Mouse (Mus musculus) erythroblast, embryonic 14.5 days (primary cell): Measurements from ENCODE around the gene Slc7a6. TPM values are rescaled to one million over a fixed set of nuclear protein-coding genes. Genes with fewer than 3 reads are reported as not detected.

Experiments used
- H3K27me3 ChIP-seq: 2 replicates; pipeline ENCODE4 v1.6.1; 2012; ENCODE audit warnings: inconsistent platforms; ENCODE audit not compliant: control insufficient read depth
- H3K36me3 ChIP-seq: 2 replicates; pipeline ENCODE4 v1.6.1; 2012; ENCODE audit warnings: mild to moderate bottlenecking, inconsistent platforms; ENCODE audit not compliant: control insufficient read depth
- H3K4me1 ChIP-seq: 2 replicates; pipeline ENCODE4 v1.6.1; 2012; ENCODE audit warnings: inconsistent platforms; ENCODE audit not compliant: control insufficient read depth
- H3K4me3 ChIP-seq: replicated peaks from 2 replicates; pipeline ENCODE3; 2012; ENCODE audit warnings: moderate library complexity, mild to moderate bottlenecking, inconsistent platforms
- H3K9me3 ChIP-seq: 2 replicates; pipeline ENCODE4 v1.6.1; 2012; ENCODE audit warnings: low read length, inconsistent platforms, mixed read lengths; ENCODE audit not compliant: control insufficient read depth
- GATA1 ChIP-seq: IDR thresholded peaks from 2 replicates; pipeline ENCODE4 v1.6.1; 2012; ENCODE audit warnings: low read length, inconsistent platforms, mixed read lengths
- TAL1 ChIP-seq: IDR thresholded peaks from 3 replicates; pipeline ENCODE4 v1.6.1; 2012; ENCODE audit warnings: low read length, inconsistent platforms, mixed read lengths
- polyA plus RNA-seq: library from polyadenylated mRNA; stranded (reverse); fragments of >175 nt; gene quantifications from 2 replicates; pipeline ENCODE4 v1.2.3, GENCODE M21; 2012

Slc7a6 gene
- polyA plus RNA-seq, 1 experiment = 0.06 TPM

DNA sequence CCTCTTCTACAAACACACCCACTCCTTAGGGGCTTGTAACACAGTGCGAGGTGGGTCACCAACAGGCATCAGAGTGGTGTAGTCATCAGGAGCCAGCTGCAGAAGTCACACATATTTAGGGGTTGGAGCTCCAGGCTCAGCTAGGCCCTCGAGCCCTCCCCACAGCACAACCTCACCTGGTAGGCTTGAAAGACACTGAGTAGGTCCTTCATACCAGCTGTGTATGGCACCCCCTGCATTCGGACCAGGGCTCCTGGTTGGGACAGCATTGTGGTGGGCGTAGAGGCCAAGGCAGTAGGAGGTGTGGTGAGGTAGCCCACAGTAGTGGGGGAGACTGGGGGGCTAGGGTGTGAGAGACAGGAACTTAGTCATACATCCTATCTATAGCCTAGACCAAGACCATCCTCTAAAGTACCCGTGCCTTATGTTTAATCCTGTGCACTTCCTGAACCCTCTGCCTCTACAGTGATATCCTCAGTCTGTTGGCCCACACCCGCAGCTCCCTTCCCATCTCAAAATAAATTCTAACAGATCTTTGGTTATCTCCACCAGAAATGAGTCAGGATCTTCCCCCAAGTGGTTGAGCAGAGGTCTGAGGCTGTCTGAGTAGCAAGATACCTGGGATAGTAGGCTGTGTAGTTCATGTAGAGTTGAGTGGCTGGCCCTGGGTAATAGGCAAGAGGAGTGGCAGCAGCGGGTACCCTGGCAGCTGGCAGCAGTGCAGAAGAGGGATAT lies 37.0 kb upstream of the Slc7a6 start:
- peaks cover 38% of the 10 kb centered on the region for H3K27me3 ChIP-seq
- no peak overlapping the region for H3K4me3 ChIP-seq
- peaks cover 9% of the 10 kb centered on the region; the same call in 1 of the 2 replicates for H3K9me3 ChIP-seq
- TF ChIP-seq TAL1 (no peak), GATA1 (no peak)
- H3K4me1 ChIP-seq = peaks cover 18% of the 10 kb centered on the region
- H3K36me3 ChIP-seq = peaks cover 68% of the 10 kb centered on the region

DNA sequence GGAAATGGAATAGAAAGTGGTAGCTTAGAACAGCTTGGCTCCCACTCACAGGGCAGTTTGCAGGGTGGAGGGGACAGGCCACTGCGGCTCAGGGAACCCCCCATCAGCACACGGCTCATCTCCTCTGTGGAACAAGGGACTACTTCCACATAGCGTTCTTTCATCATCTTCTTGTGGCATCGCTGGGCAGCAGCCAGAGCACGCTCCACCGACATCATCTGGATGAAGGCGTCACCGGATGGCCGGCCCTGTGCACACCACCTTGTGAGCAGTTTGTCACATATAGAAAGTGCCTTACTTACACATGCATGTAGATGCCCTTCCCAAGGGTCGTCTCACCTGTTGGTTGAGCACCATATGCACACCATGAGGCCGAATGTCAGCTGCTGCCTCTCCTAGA lies 36.3 kb upstream of the Slc7a6 start:
- Histone ChIP-seq H3K9me3 (peaks cover 16% of the 10 kb centered on the region; the same call in 1 of the 2 replicates), H3K27me3 (peaks cover 45% of the 10 kb centered on the region), H3K4me1 (peaks cover 23% of the 10 kb centered on the region), H3K36me3 (peaks cover 63% of the 10 kb centered on the region), H3K4me3 (no peak overlapping the region)
- no peak for TF ChIP-seq GATA1
- no peak for TF ChIP-seq TAL1

DNA sequence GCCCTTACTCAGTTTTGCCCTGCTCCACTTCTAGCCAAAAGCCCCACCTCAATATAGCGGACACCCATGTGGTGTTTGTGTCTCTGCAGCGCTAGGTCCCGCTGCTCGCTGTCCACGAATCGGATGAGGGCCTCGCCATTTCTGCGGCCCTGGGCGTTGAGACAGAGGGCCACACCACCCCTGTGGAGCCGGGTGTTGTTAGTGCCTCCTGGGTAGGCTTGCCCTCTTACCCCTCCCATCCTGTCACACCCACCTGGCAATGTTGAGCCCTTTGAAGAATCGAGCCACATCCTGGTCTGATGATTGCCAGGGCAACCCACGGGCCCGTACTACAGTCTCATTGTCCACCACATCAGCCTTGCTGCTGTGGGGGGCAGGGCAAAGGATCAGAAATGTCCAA lies 35.1 kb upstream of the Slc7a6 start:
- Histone ChIP-seq H3K36me3 (peaks cover 51% of the 10 kb centered on the region), H3K9me3 (peaks cover 20% of the 10 kb centered on the region; the same call in 1 of the 2 replicates), H3K27me3 (peaks cover 57% of the 10 kb centered on the region), H3K4me1 (peaks cover 34% of the 10 kb centered on the region), H3K4me3 (no peak overlapping the region)
- TF ChIP-seq GATA1 = no peak
- TF ChIP-seq TAL1 = no peak

DNA sequence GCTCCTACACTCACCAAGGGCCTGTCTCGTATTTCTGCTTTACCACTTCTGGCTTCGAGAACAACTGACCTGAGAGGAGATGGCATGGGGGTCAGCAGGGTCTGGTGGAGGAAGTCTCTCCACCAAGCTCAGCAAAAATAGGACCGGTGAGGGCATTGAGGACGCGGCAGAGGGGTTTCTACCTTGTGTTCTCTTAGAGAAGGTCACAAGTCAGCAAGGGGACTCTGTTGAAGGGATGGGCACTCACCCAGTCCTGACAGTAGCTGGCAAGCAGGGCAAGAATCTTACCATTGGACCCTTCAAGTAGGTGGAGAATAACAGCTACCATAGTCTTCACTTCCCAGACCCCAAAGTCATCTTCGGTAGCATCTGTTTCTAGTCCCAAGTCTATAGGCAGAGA lies 34.7 kb upstream of the Slc7a6 start:
- no peak for TF ChIP-seq TAL1
- no peak for TF ChIP-seq GATA1
- Histone ChIP-seq H3K27me3 (peaks cover 61% of the 10 kb centered on the region), H3K36me3 (peaks cover 47% of the 10 kb centered on the region), H3K9me3 (peaks cover 20% of the 10 kb centered on the region; the same call in 1 of the 2 replicates), H3K4me3 (no peak overlapping the region), H3K4me1 (peaks cover 34% of the 10 kb centered on the region)

DNA sequence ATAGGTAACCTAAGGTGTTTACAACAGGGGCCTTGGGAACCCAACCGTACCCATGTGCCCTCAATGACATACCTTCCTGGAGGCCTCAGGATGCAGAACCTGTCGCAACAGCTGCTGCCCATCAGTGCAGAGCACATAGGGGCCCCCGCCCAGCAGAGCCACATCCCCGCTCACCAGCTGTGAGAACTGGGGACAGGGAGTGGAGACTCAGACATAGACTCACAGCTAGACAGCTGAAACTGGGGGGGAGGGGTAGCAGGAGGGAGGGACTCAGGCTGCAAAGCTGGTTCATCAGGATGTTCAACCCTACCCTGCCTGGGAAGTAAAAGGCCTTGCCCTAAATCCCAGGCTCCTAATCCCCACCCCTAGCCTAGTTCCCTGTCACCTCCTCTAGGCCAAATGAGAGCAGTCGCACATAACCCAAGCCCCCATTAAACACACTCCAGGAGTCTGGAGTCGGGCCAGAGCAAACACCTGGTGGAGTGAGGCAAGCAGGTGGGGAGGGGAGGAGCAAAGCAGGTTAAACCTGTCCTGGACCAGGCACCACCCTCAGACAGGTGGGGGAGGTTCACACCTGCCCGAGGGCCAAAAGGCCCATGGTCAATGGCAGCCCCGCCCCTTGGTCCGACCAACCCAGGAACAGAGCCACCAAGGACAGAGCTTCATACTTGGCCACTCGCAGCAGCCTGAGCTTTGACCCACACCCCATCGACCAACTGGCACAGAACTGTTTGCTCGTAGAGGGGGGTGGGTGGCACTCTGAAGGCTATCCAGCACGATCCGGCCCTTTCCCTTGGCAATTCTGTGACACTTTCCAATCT lies 33.7 kb upstream of the Slc7a6 start:
- no peak for TF ChIP-seq GATA1
- no peak for TF ChIP-seq TAL1
- Histone ChIP-seq H3K4me1 (peaks cover 34% of the 10 kb centered on the region), H3K36me3 (peaks cover 37% of the 10 kb centered on the region), H3K9me3 (peaks cover 20% of the 10 kb centered on the region; the same call in 1 of the 2 replicates), H3K4me3 (peak overlapping the region; percentile 56), H3K27me3 (peaks cover 71% of the 10 kb centered on the region)

DNA sequence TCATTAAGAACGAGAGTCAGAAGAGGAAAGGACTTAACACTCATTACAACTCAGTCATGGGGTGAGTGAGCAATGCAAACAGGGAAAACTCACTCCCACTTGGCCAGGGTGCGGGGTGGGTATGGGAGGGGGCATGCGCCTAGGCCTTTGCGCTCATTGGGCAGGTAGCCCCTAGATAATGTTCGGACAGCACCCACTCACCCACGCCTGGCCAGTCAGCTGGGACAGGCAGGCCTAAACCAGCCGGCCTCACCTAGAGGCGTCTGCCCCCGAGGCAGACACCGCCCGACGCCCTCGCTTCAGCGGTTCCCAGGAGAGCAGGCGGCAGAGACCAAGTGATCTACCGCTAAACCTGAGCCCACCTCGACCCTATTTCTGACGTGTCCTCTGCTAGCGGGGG lies 33.0 kb upstream of the Slc7a6 start:
- peaks cover 78% of the 10 kb centered on the region for H3K27me3 ChIP-seq
- TF ChIP-seq GATA1 (no peak), TAL1 (no peak)
- peaks cover 20% of the 10 kb centered on the region; the same call in 1 of the 2 replicates for H3K9me3 ChIP-seq
- H3K4me1 ChIP-seq = peaks cover 34% of the 10 kb centered on the region
- peak overlapping the region; percentile 56 for H3K4me3 ChIP-seq
- peaks cover 30% of the 10 kb centered on the region for H3K36me3 ChIP-seq

DNA sequence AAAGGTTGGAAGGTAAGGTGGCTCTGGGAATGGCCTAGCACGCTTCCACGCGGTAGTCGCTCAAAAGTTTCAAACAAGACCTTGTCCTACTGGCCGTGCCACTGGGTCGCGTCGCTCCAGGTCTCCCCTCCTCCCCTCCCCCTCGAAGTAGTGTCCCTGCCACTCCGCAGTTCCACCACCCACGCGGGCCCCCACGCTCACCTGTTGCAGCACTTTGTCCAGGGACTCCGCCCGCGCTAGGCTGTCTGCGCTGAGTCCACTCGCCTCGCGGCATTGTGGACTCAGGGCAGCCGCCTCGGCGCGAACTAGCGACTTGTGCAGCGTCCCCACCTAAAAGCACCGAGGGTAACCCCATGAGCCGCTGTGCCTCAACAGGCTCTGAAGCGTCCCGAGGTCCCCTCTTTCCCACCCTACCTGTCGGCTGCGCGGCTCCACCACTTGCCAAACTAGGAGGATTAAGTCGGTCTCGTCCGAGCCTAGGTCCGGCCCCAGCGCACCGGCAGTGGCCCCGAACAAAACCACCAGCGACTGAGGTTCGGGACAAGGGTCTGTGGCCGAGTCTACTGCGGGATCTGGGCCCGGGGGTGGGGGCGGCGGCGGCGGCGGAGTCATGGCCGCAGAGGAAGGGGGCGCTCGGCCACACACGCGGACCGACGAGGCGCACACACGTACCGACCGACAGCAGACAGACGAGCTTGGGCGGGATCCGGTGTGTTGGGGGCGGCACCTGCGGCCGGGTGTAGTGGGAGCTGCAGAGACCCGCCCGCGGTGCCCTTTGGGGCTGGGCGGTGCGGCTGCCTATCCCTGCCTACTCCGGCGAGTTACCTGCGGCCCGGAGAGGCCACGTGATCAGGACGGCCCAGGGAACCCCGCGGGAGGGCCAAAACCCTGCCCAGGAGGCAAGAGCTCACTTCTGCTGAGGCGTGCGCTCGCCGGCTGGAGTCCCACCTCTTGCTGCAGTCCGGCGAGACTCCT lies 32.2 kb upstream of the Slc7a6 start, which contains the start of gene Esrp2:
TSS of gene Esrp2 (minus strand) at position 819 of the 975 bp plus-strand sequence.
- Histone ChIP-seq H3K27me3 (peaks cover 78% of the 10 kb centered on the region), H3K4me1 (peaks cover 35% of the 10 kb centered on the region)

DNA sequence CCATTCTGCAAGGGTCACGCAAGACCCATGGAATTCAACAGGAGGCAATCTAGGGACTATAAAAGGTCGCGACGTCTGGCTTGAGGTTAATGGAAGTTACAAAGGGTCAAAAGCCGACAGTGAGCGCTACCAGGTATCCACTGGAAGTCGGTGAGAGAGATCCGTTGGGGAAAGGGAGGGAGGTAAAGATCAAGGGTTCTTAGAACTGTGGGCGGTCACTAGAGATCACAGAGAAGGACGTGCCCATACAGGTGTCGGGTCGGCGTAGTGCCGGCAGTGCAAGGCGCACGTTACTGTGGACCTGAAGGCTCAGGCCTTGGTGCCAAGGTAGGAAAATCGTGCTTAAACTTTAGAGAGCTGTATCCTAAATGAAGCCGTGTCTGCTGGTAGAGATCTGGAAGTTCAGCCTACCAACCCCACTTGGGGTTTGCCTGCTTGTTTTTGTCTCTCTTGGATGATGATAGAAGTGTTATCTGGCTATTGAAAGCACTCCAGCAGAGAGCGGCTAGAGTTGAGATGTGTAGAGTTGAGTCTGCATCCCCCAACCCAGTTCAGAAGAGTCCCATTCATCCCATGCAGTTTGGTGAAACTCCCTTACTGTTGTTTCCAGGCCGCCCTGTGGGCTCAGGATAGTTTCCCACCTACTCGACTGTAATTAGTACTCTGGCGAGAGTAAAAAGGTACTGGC lies 31.3 kb upstream of the Slc7a6 start:
- TF ChIP-seq TAL1 = no peak
- TF ChIP-seq GATA1 = no peak
- H3K4me3 ChIP-seq = peak overlapping the region; percentile 56
- H3K4me1 ChIP-seq = peaks cover 31% of the 10 kb centered on the region
- peaks cover 13% of the 10 kb centered on the region for H3K36me3 ChIP-seq
- peaks cover 20% of the 10 kb centered on the region; the same call in 1 of the 2 replicates for H3K9me3 ChIP-seq
- H3K27me3 ChIP-seq = peaks cover 78% of the 10 kb centered on the region

More for the DNA sequence above, 32.2 kb upstream of the Slc7a6 start, which contains the start of gene Esrp2:
- TF ChIP-seq GATA1 (no peak), TAL1 (no peak)
- Histone ChIP-seq H3K4me3 (peak within 1 kb of the TSS; percentile 56), H3K9me3 (peaks cover 20% of the 10 kb centered on the region; the same call in 1 of the 2 replicates), H3K36me3 (peaks cover 23% of the 10 kb centered on the region)
